Mouse (Mus musculus) spleen, adult 2 months (tissue): ENCODE measurements at regions not wholly inside any gene's neighbourhood (a gene's known extent, or its start where the extent isn't known, plus 50 kb on each side); places are given as distances from the start of the nearest gene placed in this dataset.

Source experiments
- CTCF ChIP-seq: fragments of 200-500 bp; IDR thresholded peaks from 2 replicates; pipeline ENCODE4 v1.5.1; 2011; ENCODE audit warnings: mild to moderate bottlenecking, inconsistent platforms; ENCODE audit not compliant: insufficient read depth, insufficient read length, insufficient replicate concordance; ENCODE audit errors: extremely low read depth
- POLR2A ChIP-seq: fragments of 200-500 bp; IDR thresholded peaks from 2 replicates; pipeline ENCODE4 v1.6.1; 2011; ENCODE audit warnings: low read depth, low read length, inconsistent platforms

DNA sequence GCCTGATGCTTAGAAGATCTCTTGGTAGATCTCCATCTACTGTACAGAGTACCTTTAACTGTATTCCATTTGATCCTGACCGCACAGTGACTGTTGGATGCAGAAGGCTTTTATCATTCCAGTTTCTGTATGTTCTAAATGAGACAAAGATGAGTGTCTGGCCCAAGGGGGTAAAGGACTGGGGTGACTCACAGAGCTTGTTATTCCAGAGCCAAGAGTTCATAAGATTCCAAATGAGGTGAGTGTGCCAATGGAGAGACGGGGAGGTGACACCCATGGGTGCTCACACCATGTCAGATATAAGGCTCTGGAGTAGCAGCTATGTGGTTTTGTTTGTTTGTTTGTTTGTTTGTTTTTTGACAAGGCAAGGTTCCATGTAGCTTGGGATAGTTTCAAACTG is 54.8 kb upstream of the Lclat1 start:
- no peak for TF ChIP-seq CTCF
- no peak for TF ChIP-seq POLR2A
